Mouse (Mus musculus) forebrain, embryonic 11.5 days (tissue): Measurements from ENCODE around the gene Enpep. TPM values are rescaled to one million over a fixed set of nuclear protein-coding genes. Genes with fewer than 3 reads are reported as not detected.

Experiments used
- ATAC-seq: fragments of 200-750 bp; cut with Nextera tagmentation; replicated peaks from 2 replicates; pipeline ENCODE4 v1.8.0; 2017; ENCODE audit warnings: moderate TSS enrichment; ENCODE audit not compliant: low FRiP score
- DNase-seq: peaks from one replicate; pipeline ENCODE4 v3.0.0-alpha.2; 2017; ENCODE audit warnings: low spot score
- H3K27ac ChIP-seq: fragments of 300-500 bp; sonication (generic); 2 replicates; pipeline ENCODE4 v1.5.1; 2014; ENCODE audit warnings: low read depth, low read length
- H3K27me3 ChIP-seq: fragments of 300-500 bp; sonication (generic); 2 replicates; pipeline ENCODE4 v1.6.1; 2014; ENCODE audit warnings: mild to moderate bottlenecking, low read length, mixed read lengths; ENCODE audit not compliant: control insufficient read depth, insufficient read depth
- H3K36me3 ChIP-seq: fragments of 300-500 bp; sonication (generic); 2 replicates; pipeline ENCODE4 v1.6.1; 2014; ENCODE audit warnings: mild to moderate bottlenecking, low read length, moderate library complexity, mixed read lengths; ENCODE audit not compliant: control insufficient read depth, insufficient read depth
- H3K4me1 ChIP-seq: fragments of 300-500 bp; sonication (generic); replicated peaks from 2 replicates; pipeline ENCODE4 v1.6.1; 2014; ENCODE audit warnings: low read length, mixed read lengths; ENCODE audit not compliant: control insufficient read depth, insufficient read depth
- H3K4me2 ChIP-seq: fragments of 300-500 bp; sonication (generic); 2 replicates; pipeline ENCODE4 v1.6.1; 2014; ENCODE audit warnings: low read depth, mild to moderate bottlenecking, low read length, moderate library complexity, mixed read lengths; ENCODE audit not compliant: severe bottlenecking
- H3K4me3 ChIP-seq: fragments of 300-500 bp; sonication (generic); 2 replicates; pipeline ENCODE4 v1.5.1; 2014; ENCODE audit warnings: low read depth, low read length
- H3K9ac ChIP-seq: fragments of 300-500 bp; sonication (generic); 2 replicates; pipeline ENCODE4 v1.6.1; 2014; ENCODE audit warnings: low read length
- H3K9me3 ChIP-seq: fragments of 300-500 bp; sonication (generic); 2 replicates; pipeline ENCODE4 v1.6.1; 2016; ENCODE audit warnings: low read length, mixed read lengths; ENCODE audit not compliant: control insufficient read depth
- WGBS: fragments of 180-500 bp; shearing (Covaris S2); extraction: QIAGEN DNeasy Blood & Tissue Kit; methylation state at CpG from one replicate; pipeline ENCODE4 v1.1.7; 2014; 5-methylcytosine and 5-hydroxymethylcytosine counted together
- polyA plus RNA-seq: library from polyadenylated mRNA; unstranded; fragments of >200 nt; fragmentation: Nextera tagmentation; extraction: Ambion mirVana; gene quantifications from 2 replicates; pipeline ENCODE4 v1.2.1, GENCODE M21; 2014

Gene Enpep
- polyA plus RNA-seq, 1 experiment from 2014 or later: 0.39 TPM

DNA sequence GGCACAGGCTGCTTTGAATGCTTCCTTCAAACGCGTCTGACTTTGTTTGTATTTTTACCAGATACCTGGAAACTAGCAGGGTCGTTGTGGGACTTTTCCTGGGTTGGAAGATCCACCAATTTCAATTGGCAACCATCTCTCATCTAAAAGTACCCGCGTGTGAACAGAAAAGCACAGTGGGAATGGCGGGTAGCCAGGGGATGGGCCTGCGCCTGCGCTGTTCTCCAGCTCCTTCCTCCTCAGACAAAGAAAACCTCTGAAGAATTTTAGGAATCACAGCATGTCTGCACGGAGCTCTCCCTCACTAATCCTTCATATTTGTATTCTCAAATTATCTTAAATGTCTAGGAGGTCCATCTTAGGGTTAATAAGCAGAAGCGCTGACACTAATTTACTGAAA lies 78.3 kb downstream of the Enpep start:
- Histone ChIP-seq H3K36me3 (no peaks in the 10 kb centered on the region), H3K27me3 (no peaks in the 10 kb centered on the region), H3K9ac (no peak overlapping the region), H3K9me3 (no peaks in the 10 kb centered on the region), H3K27ac (no peak overlapping the region), H3K4me3 (no peak overlapping the region), H3K4me1 (no peaks in the 10 kb centered on the region), H3K4me2 (no peak overlapping the region)
- no peak for ATAC-seq
- 54% methylated on average over 10 of the region's 10 CpGs for WGBS
- no peak for DNase-seq

DNA sequence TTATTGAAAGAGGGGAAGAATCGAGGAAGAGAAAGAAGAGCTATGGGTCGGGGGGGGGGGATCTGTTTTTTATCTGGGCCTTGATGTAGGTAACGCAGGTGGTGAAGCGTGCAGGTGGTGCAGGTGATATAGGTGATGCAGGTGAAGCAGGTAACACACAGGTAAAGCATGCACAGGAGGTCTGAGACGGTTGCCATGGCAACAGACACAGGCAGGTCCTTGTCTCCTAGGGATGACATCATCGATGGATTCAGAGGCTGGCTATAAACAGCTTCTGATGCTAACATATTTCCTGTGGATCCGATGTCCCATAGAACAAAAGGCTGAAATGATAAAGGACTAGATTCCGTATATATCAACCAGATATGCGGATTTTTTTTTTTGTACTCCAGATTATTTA lies 81.5 kb downstream of the Enpep start:
- H3K9me3 ChIP-seq: no peaks in the 10 kb centered on the region

DNA sequence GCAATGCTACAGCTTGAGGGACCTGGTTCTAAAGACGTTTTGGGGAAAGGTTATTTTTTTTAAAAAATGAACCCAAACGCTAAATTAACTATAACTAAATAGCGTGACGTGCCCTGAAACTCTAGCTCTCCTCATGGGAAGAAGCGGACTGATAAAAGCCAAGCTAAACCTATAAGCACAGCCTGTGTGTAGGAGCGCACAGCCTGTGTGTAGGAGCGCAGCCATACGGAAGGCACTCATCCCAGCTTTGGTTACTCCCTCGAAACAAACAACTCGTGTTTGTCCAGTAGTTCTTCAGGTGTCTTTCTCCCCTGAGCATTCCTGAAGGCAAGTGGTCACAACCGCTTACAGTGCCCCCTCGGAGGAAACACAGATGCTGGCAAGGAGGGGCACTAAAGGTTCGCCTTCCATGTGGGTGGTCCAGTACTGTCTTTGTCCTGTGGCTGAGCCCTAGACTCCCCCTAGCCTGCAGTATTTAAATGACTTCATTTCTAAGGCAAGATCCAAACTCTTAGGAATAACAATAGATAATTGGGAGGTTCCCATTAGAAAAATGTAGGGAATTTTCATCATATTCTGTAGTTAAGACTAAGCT lies 93.8 kb downstream of the Enpep start:
- Histone ChIP-seq H3K9ac (no peak overlapping the region), H3K9me3 (no peaks in the 10 kb centered on the region), H3K4me3 (no peak overlapping the region), H3K27me3 (no peaks in the 10 kb centered on the region), H3K4me2 (no peak overlapping the region), H3K4me1 (no peaks in the 10 kb centered on the region), H3K27ac (no peak overlapping the region), H3K36me3 (no peaks in the 10 kb centered on the region)
- WGBS: 27% methylated on average over 13 of the region's 13 CpGs
- ATAC-seq (no peak), DNase-seq (no peak)

More for the DNA sequence above, 81.5 kb downstream of the Enpep start:
- DNase-seq (no peak), ATAC-seq (no peak)
- Histone ChIP-seq H3K4me1 (no peaks in the 10 kb centered on the region), H3K27me3 (no peaks in the 10 kb centered on the region), H3K4me3 (no peak overlapping the region), H3K36me3 (no peaks in the 10 kb centered on the region), H3K4me2 (no peak overlapping the region), H3K27ac (no peak overlapping the region), H3K9ac (no peak overlapping the region)
- 88% methylated on average over 9 of the region's 9 CpGs for WGBS

DNA sequence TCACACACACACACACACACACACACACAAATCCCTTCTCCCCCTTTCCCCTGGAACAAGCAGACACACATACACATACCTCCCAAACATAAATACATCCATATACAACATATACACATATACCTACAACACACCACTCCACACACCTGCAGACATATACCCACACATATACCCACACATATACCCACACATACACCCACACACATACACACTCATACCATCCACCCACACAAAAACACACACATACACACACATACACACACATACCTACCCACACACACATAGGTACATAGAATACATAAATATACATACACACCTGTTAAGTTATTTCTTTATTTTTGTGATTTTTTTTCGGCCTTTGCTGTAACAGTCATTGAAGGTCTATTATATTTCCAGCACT lies 94.5 kb downstream of the Enpep start:
- no peak overlapping the region for H3K4me2 ChIP-seq
- no peak for ATAC-seq
- no peak overlapping the region for H3K27ac ChIP-seq
- H3K27me3 ChIP-seq: no peaks in the 10 kb centered on the region
- no peaks in the 10 kb centered on the region for H3K9me3 ChIP-seq
- H3K36me3 ChIP-seq: no peaks in the 10 kb centered on the region
- no peak for DNase-seq
- H3K9ac ChIP-seq: no peak overlapping the region
- H3K4me1 ChIP-seq: no peaks in the 10 kb centered on the region
- WGBS: 85% methylated on average over 1 of the region's 1 CpGs
- no peak overlapping the region for H3K4me3 ChIP-seq

DNA sequence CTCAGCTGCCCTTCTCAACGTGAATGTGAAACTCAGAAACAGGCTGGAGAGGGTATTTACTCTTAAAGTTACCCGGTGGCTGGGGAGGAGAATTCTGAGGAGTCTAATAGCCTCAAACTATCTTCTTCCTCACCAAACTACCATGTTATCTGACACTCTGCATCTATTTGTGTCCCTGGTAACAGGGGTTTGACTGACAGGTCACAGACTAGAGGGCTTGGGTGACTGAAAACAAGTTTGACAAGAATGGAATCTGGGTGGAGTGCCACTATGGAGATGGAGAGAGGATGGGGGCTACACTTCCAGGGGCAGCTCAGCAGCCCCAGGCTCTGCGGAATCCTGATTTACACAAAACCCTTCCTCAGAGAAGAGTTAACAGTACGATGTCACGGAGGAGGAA lies 105.2 kb downstream of the Enpep start:
- no peak overlapping the region for H3K9ac ChIP-seq
- no peaks in the 10 kb centered on the region for H3K9me3 ChIP-seq
- peaks cover 53% of the 10 kb centered on the region for H3K27me3 ChIP-seq
- ATAC-seq (no peak), DNase-seq (no peak)
- no peak overlapping the region for H3K4me3 ChIP-seq
- H3K27ac ChIP-seq: no peak overlapping the region
- no peaks in the 10 kb centered on the region for H3K36me3 ChIP-seq
- no peaks in the 10 kb centered on the region for H3K4me1 ChIP-seq
- WGBS: 6% methylated on average over 5 of the region's 5 CpGs
- H3K4me2 ChIP-seq: no peak overlapping the region

DNA sequence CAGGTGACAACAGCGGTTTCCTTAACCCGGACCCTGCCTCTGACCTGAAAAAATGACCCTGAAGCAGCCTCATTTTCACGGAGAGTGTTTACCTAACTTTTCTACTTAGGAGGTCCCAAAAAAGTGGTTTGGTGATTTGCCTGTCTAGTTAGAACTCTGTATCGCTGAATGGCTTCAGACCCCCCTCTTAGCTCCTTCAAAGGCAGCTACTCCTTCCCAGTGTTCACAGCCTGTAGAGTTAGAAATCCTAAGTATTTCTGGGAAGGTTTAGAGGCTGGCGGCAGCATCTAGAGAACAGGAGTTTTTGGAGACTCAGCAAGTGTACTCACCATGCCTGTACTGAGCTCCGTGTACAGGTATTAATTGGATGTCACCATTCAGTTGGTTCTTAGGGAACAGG lies 105.8 kb downstream of the Enpep start:
- 2% methylated on average over 6 of the region's 6 CpGs for WGBS
- DNase-seq: no peak
- no peak for ATAC-seq
- Histone ChIP-seq H3K4me2 (no peak overlapping the region), H3K36me3 (no peaks in the 10 kb centered on the region), H3K9ac (no peak overlapping the region), H3K9me3 (no peaks in the 10 kb centered on the region), H3K4me1 (no peaks in the 10 kb centered on the region), H3K4me3 (no peak overlapping the region), H3K27ac (no peak overlapping the region), H3K27me3 (peaks cover 58% of the 10 kb centered on the region)

DNA sequence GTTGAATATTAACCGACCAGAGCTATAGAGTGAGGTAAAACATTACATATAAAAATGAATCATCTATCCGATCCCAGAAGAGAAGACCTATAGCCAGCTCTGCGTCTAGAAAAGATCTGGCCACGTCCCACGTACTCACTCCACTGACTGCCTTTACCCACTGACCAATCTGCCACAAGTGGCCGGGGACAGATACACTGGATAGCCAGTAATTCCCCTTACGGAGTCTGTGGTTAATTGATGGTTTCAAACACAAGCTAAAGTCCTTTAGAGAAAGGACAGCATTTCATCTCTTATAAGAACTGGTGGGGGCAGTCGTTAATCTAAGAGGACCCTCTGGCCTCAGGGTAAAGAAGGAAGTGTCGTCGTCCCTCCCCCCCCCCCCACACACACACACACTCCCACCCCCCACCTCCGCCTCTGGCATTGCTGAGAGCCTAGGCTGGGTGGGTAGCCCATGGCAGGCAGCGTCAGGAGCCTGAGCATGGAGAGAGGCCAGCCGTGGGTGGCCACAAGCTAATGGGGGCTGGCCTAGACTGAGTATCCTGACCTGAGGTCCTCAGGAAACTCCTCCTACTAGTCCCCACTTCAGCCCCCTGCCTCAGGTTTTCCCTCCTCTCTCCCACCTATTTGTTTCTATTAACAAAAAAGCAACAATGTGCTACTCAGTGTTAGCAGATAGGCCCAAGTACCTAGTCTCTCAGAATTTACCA lies 106.8 kb downstream of the Enpep start:
- Histone ChIP-seq H3K9me3 (no peaks in the 10 kb centered on the region), H3K4me2 (no peak overlapping the region), H3K9ac (no peak overlapping the region), H3K36me3 (no peaks in the 10 kb centered on the region), H3K4me3 (no peak overlapping the region), H3K27me3 (peaks cover 66% of the 10 kb centered on the region), H3K4me1 (no peaks in the 10 kb centered on the region), H3K27ac (no peak overlapping the region)
- under 1% methylated on average over 12 of the region's 13 CpGs for WGBS
- ATAC-seq: 0 out of 2 replicates have a peak, but pooled peaks have one; percentile 22
- no peak for DNase-seq

DNA sequence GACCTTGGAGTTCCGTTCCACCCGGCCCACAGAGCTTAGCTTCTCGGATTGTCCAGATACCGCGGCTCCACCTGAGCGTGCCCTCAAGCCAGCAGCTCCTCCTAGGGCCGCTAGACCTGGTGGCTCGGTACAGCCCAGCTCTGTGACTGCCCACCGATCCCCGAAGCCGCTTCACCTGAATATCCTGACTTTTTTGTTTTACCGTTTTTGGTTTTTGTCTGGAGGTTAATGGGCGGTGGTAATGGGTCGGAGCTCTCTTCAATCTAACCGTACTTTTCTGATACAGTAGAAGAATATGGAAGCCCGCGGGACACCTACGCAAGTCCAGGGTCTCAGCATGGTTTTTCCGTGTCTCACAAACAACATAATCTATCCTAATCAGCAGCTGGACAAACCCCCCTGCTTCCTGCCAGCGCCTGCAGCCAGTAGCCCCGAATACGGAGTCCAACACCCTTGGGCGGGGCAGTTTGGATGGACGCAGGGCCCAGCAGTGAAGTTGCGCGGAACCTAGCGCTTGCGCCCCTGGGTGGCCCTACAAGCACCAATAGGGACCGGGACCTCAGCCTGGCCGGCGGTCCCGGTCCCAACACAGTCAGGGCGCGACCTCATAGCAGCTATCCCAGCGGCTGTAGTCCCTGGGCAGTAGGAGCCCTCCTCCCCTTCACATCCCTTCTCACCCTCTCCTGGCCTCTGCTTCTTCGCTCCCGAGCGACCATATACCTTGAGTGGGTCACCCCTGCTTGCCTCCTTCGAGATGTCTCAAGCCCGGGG lies 107.5 kb downstream of the Enpep start:
- no peak overlapping the region for H3K4me2 ChIP-seq
- no peak overlapping the region for H3K9ac ChIP-seq
- no peaks in the 10 kb centered on the region for H3K9me3 ChIP-seq
- H3K4me3 ChIP-seq: no peak overlapping the region
- H3K36me3 ChIP-seq: no peaks in the 10 kb centered on the region
- H3K27ac ChIP-seq: no peak overlapping the region
- under 1% methylated on average over 40 of the region's 40 CpGs for WGBS
- ATAC-seq (no peak), DNase-seq (no peak)
- H3K27me3 ChIP-seq: peaks cover 70% of the 10 kb centered on the region
- no peaks in the 10 kb centered on the region for H3K4me1 ChIP-seq
